Mouse (Mus musculus): ENCODE measurements around the gene Wdr35.
"Not testable (repeated sequence)": the region's sequence is repeated elsewhere in the genome, so short reads cannot be mapped to it uniquely, and the experiment has no call there.

The Wdr35 gene

DNA sequence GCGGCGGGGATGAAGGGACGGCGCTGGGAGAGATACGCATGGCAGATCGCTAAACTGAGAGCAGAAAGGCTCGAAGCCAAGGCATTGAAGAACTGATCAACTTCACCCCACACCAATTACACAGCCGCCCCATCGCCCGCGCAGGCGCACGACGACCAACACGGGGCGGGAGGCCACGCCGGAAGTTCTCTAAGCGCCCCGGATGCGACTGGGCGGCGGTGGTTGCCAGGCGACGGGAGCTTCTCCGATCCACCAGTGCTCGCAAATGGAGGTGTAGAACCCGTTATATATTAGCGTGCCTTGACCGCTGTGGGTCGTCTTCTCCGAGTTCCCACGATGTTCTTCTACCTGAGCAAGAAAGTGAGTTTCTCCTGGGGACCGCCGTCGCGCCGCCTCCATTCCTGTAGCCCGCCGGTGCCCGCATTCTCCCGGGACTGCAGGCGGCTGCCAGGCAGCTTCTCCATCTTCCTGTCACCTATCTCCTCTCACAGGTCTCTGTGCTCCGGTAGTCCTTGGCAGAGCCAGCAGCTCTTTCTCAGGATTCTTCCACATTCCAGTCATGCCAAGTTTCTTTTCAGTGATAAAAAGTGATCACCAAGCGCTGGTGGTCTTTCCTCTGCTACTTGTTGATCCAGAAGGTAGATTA, at the start of gene Wdr35:
TSS of gene Wdr35 (plus strand) at position 73 of the 646 bp plus-strand sequence.
- peak; percentile 87 to 90 for DNase-seq (ENCODE audit: low spot score in 2 of 2)

GRCm38 (mm10) chr12:8927652-8928051, 46.0 kb upstream of the Wdr35 start:
- DNase-seq (ENCODE audit: low spot score in 2 of 2) = peak in 1 of 2 experiments; percentile 44

DNA sequence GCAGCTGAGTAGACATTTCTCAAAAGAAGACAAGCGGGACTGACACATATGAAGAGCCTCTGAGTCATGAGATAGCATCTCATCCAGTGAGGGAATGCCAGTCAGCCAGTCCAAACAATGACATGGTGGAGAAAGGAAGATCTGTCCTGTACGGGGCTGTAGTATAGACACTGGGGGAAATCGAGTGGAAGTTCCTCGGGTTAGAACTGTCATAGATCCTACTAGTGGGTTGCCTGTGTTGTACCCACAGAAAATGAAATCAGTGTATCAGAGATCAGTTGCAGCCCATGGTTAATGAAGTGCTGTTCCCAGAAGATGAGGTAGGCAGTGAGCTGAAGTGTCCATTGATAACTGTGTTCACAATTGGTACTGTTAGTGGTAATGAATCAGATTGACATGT, 44.9 kb upstream of the Wdr35 start:
- no peak for DNase-seq (ENCODE audit: low spot score in 2 of 2)

DNA sequence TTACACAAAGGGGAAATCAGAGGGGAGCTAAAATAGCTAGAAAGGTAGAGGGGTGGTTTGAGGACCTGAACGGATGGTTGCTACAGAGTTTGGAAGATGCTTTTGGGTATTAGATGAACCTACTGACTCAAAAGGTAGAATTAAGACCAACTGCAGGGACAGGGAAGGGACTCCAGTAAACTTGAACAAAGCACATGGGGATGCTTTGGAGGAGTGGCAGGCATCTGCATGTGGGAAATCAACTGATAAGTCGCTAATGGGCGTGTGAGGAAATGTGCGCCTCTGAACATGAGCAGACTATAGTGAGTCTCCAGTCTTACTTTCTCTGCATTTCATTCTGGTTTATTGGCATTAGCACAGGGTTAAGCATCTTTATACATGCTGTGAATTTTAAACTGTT, 42.6 kb upstream of the Wdr35 start:
- DNase-seq (ENCODE audit: low spot score in 2 of 2) = no peak

GRCm38 (mm10) chr12:8935349-8935748, 38.3 kb upstream of the Wdr35 start:
- DNase-seq (ENCODE audit: low spot score in 2 of 2) = peak in 1 of 2 experiments; percentile 34

DNA sequence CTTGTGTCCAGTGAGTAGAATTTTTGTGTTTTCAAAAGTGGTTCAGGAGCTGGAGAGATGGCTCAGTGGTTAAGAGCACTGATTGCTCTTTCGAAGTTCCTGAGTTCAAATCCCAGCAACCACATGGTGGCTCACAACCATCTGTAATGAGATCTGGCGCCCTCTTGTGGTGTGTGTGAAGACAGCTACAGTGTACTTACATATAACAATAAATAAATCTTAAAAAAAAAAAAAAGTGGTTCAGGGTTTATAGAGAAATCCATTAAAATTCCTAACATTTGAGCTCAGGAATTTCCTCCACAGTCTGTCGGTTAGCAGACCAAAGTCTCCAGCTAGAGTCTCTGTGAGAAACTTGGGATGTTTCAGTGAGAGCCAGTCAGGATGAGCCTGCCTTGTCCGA, 37.5 kb upstream of the Wdr35 start:
- DNase-seq (ENCODE audit: low spot score in 2 of 2) = not testable (repeated sequence)

GRCm38 (mm10) chr12:8939490-8939889, 34.2 kb upstream of the Wdr35 start:
- no peak for DNase-seq (ENCODE audit: low spot score in 2 of 2)

DNA sequence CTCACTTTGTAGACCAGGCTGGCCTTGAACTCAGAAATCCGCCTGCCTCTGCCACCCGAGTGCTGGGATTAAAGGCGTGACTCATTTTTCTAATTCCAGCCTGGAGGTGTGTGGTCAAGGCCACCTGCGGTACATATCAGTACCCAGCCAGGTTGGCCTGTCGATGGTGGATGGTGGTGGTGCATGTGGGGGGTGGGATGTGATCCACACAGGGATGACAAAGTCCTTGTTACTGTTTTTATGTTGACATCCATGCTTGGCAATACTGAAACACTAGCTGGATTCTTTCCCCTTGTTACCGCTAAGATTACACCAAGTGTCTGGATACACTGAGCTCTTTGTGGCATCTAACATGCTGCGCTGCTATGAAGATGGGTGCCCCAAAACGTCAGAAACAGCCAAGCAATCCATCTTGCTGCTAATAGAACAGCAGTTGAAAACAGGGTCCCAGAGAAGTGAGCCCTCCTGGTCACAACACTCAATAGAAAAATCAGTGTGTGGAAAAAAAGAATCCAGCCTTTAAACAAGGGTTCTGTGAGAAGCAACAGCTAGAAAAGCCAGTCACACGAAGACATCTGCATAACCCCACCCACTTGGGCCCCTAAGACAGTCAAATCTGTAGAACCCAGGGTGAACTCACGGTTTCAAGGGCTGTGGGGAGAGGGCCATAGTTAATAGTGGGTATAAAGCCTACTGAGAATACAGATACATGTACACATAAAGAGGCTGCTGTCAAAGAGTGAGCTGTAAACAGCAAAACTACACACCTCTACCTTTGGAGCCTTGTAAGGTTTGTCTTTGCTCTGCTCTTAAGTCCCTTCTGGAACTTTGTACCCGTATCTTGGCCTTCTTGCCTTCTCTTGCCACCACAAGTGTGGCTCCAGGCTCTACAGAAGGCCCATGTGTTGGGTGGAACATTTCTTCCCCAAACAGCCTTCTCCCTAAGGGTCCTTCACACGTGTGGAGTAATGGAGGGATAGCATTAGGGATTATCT, 33.4 kb upstream of the Wdr35 start:
- DNase-seq (ENCODE audit: low spot score in 2 of 2) = no peak

DNA sequence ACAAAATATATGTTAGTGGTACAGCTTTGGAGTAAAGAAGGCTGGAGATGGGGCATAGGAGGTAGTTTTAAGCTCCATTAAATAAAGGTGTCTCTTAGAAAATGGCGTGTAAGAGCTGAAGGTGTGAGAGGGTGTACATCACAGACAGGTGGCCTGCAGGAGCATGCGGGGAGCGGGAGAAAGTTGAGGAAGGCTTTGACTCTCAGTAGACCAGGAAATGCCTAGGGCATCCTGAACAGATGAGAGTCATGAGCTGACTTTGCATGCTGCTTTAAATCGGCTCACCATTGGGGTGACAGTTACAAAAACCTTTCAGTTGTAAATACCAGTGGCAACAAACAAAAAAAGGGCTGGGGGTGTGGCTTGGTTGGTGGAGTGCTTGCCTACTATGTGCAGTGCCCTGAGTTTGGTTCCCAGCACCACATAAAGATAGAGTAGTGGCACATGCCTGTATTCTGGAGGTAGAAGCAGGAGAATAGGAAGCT, 32.5 kb upstream of the Wdr35 start:
- no peak for DNase-seq (ENCODE audit: low spot score in 2 of 2)

DNA sequence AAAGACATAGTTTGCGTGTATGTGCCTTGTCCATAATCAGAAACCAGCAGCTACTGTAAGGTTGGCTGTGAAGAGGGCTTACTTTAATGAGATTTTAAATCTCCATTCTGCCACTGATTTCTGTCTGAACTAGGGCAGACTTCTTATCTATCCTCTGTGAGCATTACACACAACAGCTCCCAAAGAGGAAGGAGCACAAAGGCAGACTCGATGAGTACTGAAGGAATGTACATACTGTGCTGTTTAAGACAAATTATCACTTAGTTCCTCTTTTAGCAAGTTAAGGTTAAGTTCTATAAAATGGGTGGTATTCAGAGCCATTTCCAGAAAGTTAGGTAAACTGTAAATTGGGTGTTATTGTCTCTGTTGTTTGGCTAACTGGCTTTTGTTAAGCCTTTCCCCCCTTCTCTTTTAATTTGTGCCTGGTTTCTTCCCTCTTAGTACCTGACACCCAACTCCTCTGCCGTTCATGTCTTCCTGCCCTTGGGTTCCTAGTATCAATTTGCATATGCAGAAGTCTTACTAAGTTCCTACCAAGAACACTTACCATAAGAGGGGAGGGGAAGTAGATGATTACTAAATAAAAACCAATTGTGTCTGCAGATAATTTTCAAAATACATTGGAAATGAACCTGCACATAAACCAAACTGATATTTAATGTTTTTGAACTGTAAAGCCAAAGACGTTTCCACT, 31.8 kb upstream of the Wdr35 start:
- DNase-seq (ENCODE audit: low spot score in 2 of 2) = no peak

GRCm38 (mm10) chr12:8947163-8947562, 26.5 kb upstream of the Wdr35 start:
- DNase-seq (ENCODE audit: low spot score in 2 of 2) = no peak

- peak; percentile 56 to 74 for DNase-seq (ENCODE audit: low spot score in 2 of 2)
Measured at GRCm38 (mm10) chr12:8947714-8948464, 25.8 kb upstream of the Wdr35 start, which contains the start of gene Matn3. Gene Matn3, plus strand, starts transcription at chr12:8947929.

DNA sequence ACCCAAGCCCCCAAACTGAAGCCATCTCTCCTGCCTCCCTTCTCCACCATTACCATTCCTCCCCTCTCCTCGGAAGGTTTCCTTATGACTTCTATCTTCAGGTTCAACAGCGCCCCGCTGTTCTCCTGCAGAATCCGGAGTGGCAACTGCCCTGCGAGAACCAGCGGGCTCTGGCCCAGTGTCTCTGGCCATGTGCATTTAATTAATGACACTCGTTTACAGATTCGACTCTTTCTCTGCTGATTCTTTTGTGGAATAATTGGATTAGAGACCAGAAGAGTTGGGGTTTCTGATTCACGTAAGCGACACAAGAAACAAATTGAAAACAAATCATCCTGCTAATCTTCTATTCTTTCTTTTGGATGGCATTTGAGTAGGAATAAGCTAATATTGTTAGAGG, 20.6 kb upstream of the Wdr35 start:
- DNase-seq (ENCODE audit: low spot score in 2 of 2) = no peak

- no peak for DNase-seq (ENCODE audit: low spot score in 2 of 2)
Measured at GRCm38 (mm10) chr12:8954161-8954561, 19.5 kb upstream of the Wdr35 start.

- no peak for DNase-seq (ENCODE audit: low spot score in 2 of 2)
Measured at GRCm38 (mm10) chr12:8961607-8962316, 11.9 kb upstream of the Wdr35 start.

- DNase-seq (ENCODE audit: low spot score in 2 of 2) = peak; percentile 60 to 71
Measured at GRCm38 (mm10) chr12:8969828-8970227, 3.9 kb upstream of the Wdr35 start.

DNA sequence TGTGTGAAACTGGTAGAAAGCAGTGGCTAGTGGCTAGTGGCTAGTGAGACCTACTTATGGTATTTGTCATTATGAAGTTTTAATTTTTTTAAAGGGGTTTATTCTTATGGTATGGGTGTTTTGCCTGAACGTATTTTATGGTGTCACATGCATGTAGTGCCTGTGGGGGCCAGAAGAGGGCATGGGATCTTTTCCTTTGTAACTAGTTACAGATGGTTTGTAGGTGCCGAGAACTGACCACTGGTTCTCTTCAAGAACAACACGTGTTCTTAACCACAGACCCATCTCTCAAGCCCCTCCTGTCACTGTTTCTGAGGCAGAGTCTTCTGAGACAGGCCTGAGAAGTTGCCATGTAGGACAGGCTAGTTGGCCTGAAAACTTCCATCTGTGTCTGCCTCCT, 1.4 kb downstream of the Wdr35 start:
- no peak for DNase-seq (ENCODE audit: low spot score in 2 of 2)

DNA sequence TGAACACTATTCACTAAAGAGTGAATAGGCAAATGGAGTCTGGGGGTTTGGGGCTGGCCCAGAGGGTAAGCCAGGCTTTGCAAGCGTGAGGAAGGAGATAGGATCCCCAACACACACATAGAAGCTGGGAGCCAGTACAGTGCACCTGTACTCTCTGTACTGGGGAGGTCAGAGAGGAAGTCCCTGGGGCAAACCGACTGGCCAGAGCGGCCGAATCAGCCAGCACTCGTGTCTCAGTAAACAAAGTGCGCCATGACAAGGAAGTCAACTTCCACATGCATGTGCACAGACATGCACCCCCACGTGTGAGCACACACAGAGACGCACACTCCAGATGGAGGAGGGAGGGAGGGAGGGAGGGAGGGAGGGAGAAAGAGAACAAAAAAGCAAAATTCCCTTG, 19.5 kb downstream of the Wdr35 start:
- no peak for DNase-seq (ENCODE audit: low spot score in 2 of 2)

DNA sequence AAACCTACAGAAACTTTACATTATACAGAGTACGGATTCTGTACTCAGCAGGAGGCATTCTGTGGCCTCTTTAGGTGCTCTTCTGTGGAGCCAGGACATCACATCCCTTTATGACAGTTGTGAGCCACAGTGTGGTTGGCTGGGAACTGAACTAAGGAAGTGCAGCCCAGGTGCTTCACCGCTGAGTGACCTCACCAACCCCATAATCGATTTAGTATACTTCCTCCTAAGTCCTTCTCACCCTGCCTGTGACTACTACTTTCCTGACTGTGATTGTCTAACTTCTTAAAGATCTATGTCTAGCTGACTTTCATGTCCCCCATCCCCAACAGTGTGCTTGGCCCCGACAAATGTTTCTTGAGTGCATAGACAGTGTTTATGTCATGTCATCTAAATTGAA, 24.6 kb downstream of the Wdr35 start:
- no peak for DNase-seq (ENCODE audit: low spot score in 2 of 2)

GRCm38 (mm10) chr12:9002038-9002648, 28.5 kb downstream of the Wdr35 start:
- DNase-seq (ENCODE audit: low spot score in 2 of 2) = peak; percentile 28 to 62
